Mouse (Mus musculus) spleen, adult 2 months (tissue): ENCODE measurements around the gene BC030499.

ENCODE experiments used
- CTCF ChIP-seq: fragments of 200-500 bp; IDR thresholded peaks from 2 replicates; pipeline ENCODE4 v1.5.1; 2011; ENCODE audit warnings: mild to moderate bottlenecking, inconsistent platforms; ENCODE audit not compliant: insufficient read depth, insufficient read length, insufficient replicate concordance; ENCODE audit errors: extremely low read depth
- POLR2A ChIP-seq: fragments of 200-500 bp; IDR thresholded peaks from 2 replicates; pipeline ENCODE4 v1.6.1; 2011; ENCODE audit warnings: low read depth, low read length, inconsistent platforms

GRCm38 (mm10) chr11:78275596-78275995 lies 15.0 kb upstream of the BC030499 start:
- no peak for TF ChIP-seq CTCF
- TF ChIP-seq POLR2A = no peak
